Mouse (Mus musculus): Measurements from ENCODE around the gene Ocrl. TPM values are rescaled to one million over a fixed set of nuclear protein-coding genes. Genes with fewer than 3 reads are reported as not detected.

The Ocrl gene
- polyA plus RNA-seq, 1 experiment from 2014 or later = 21.5 TPM

GRCm38 (mm10) chrX:47962579-47962978 lies 50.4 kb downstream of the Ocrl start:
- no peaks in the 10 kb centered on the region for H3K36me3 ChIP-seq (ENCODE audit: control insufficient read depth, insufficient read depth, low read length)
- H3K4me2 ChIP-seq (ENCODE audit: low read length) = no peak overlapping the region
- no peak for ATAC-seq (replicated peaks; ENCODE audit: low FRiP score, low TSS enrichment, low read depth)
- no peaks in the 10 kb centered on the region for H3K9me3 ChIP-seq (ENCODE audit: control insufficient read depth, low read length)
- DNase-seq (ENCODE audit: low spot score) = no peak
- H3K27ac ChIP-seq (ENCODE audit: low read depth) = no peak overlapping the region
- no peak overlapping the region for H3K4me3 ChIP-seq (ENCODE audit: low read depth, low read length)
- H3K9ac ChIP-seq (ENCODE audit: low read length) = no peak overlapping the region
- no peaks in the 10 kb centered on the region for H3K27me3 ChIP-seq (replicated peaks; ENCODE audit: control insufficient read depth, insufficient read depth, low read length)
- H3K4me1 ChIP-seq (replicated peaks; ENCODE audit: control insufficient read depth, insufficient read depth, low read length) = no peaks in the 10 kb centered on the region
- WGBS = 87% methylated on average over 3 of the region's 3 CpGs

GRCm38 (mm10) chrX:47970371-47970770 lies 58.2 kb downstream of the Ocrl start:
- DNase-seq (ENCODE audit: low spot score) (no peak), ATAC-seq (replicated peaks; ENCODE audit: low FRiP score, low TSS enrichment, low read depth) (no peak)
- H3K4me1 ChIP-seq (replicated peaks; ENCODE audit: control insufficient read depth, insufficient read depth, low read length) = no peaks in the 10 kb centered on the region
- no peak overlapping the region for H3K27ac ChIP-seq (ENCODE audit: low read depth)
- 90% methylated on average over 4 of the region's 4 CpGs for WGBS
- no peak overlapping the region for H3K4me2 ChIP-seq (ENCODE audit: low read length)
- no peak overlapping the region for H3K9ac ChIP-seq (ENCODE audit: low read length)
- H3K9me3 ChIP-seq (ENCODE audit: control insufficient read depth, low read length) = no peaks in the 10 kb centered on the region
- no peaks in the 10 kb centered on the region for H3K36me3 ChIP-seq (ENCODE audit: control insufficient read depth, insufficient read depth, low read length)
- H3K27me3 ChIP-seq (replicated peaks; ENCODE audit: control insufficient read depth, insufficient read depth, low read length) = no peaks in the 10 kb centered on the region
- no peak overlapping the region for H3K4me3 ChIP-seq (ENCODE audit: low read depth, low read length)

GRCm38 (mm10) chrX:47970864-47971263 lies 58.7 kb downstream of the Ocrl start:
- H3K27ac ChIP-seq (ENCODE audit: low read depth) = no peak overlapping the region
- H3K27me3 ChIP-seq (replicated peaks; ENCODE audit: control insufficient read depth, insufficient read depth, low read length) = no peaks in the 10 kb centered on the region
- WGBS = 79% methylated on average over 3 of the region's 3 CpGs
- ATAC-seq (replicated peaks; ENCODE audit: low FRiP score, low TSS enrichment, low read depth) = no peak
- H3K4me3 ChIP-seq (ENCODE audit: low read depth, low read length) = no peak overlapping the region
- H3K9me3 ChIP-seq (ENCODE audit: control insufficient read depth, low read length) = no peaks in the 10 kb centered on the region
- H3K9ac ChIP-seq (ENCODE audit: low read length) = no peak overlapping the region
- no peaks in the 10 kb centered on the region for H3K36me3 ChIP-seq (ENCODE audit: control insufficient read depth, insufficient read depth, low read length)
- no peak for DNase-seq (ENCODE audit: low spot score)
- no peaks in the 10 kb centered on the region for H3K4me1 ChIP-seq (replicated peaks; ENCODE audit: control insufficient read depth, insufficient read depth, low read length)
- no peak overlapping the region for H3K4me2 ChIP-seq (ENCODE audit: low read length)

- Histone ChIP-seq H3K9me3 (ENCODE audit: control insufficient read depth, low read length) (no peaks in the 10 kb centered on the region), H3K36me3 (ENCODE audit: control insufficient read depth, insufficient read depth, low read length) (no peaks in the 10 kb centered on the region), H3K27me3 (replicated peaks; ENCODE audit: control insufficient read depth, insufficient read depth, low read length) (no peaks in the 10 kb centered on the region), H3K4me2 (ENCODE audit: low read length) (no peak overlapping the region), H3K4me1 (replicated peaks; ENCODE audit: control insufficient read depth, insufficient read depth, low read length) (no peaks in the 10 kb centered on the region), H3K9ac (ENCODE audit: low read length) (no peak overlapping the region), H3K4me3 (ENCODE audit: low read depth, low read length) (no peak overlapping the region), H3K27ac (ENCODE audit: low read depth) (no peak overlapping the region)
- DNase-seq (ENCODE audit: low spot score) (no peak), ATAC-seq (replicated peaks; ENCODE audit: low FRiP score, low TSS enrichment, low read depth) (no peak)
- 57% methylated on average over 10 of the region's 10 CpGs for WGBS
Measured at GRCm38 (mm10) chrX:47971366-47972128, 59.4 kb downstream of the Ocrl start.

- no peaks in the 10 kb centered on the region for H3K36me3 ChIP-seq (ENCODE audit: control insufficient read depth, insufficient read depth, low read length)
- H3K9ac ChIP-seq (ENCODE audit: low read length) = no peak overlapping the region
- no peaks in the 10 kb centered on the region for H3K27me3 ChIP-seq (replicated peaks; ENCODE audit: control insufficient read depth, insufficient read depth, low read length)
- H3K4me3 ChIP-seq (ENCODE audit: low read depth, low read length) = no peak overlapping the region
- H3K4me1 ChIP-seq (replicated peaks; ENCODE audit: control insufficient read depth, insufficient read depth, low read length) = no peaks in the 10 kb centered on the region
- WGBS = 70% methylated on average over 4 of the region's 4 CpGs
- no peaks in the 10 kb centered on the region for H3K9me3 ChIP-seq (ENCODE audit: control insufficient read depth, low read length)
- no peak overlapping the region for H3K4me2 ChIP-seq (ENCODE audit: low read length)
- no peak for ATAC-seq (replicated peaks; ENCODE audit: low FRiP score, low TSS enrichment, low read depth)
- no peak for DNase-seq (ENCODE audit: low spot score)
- no peak overlapping the region for H3K27ac ChIP-seq (ENCODE audit: low read depth)
Measured at GRCm38 (mm10) chrX:47976551-47976950, 64.4 kb downstream of the Ocrl start.

- no peak for DNase-seq (ENCODE audit: low spot score)
- 74% methylated on average over 5 of the region's 5 CpGs for WGBS
- H3K27me3 ChIP-seq (replicated peaks; ENCODE audit: control insufficient read depth, insufficient read depth, low read length) = no peaks in the 10 kb centered on the region
Measured at GRCm38 (mm10) chrX:47977078-47977477, 64.9 kb downstream of the Ocrl start.

GRCm38 (mm10) chrX:47985000-47985619 lies 72.9 kb downstream of the Ocrl start:
- no peaks in the 10 kb centered on the region for H3K9me3 ChIP-seq (ENCODE audit: control insufficient read depth, low read length)
- H3K4me2 ChIP-seq (ENCODE audit: low read length) = peak overlapping the region; percentile 34
- H3K27me3 ChIP-seq (replicated peaks; ENCODE audit: control insufficient read depth, insufficient read depth, low read length) = no peaks in the 10 kb centered on the region
- ATAC-seq (replicated peaks; ENCODE audit: low FRiP score, low TSS enrichment, low read depth) (no peak), DNase-seq (ENCODE audit: low spot score) (peak; percentile 59)
- no peaks in the 10 kb centered on the region for H3K36me3 ChIP-seq (ENCODE audit: control insufficient read depth, insufficient read depth, low read length)
- H3K4me1 ChIP-seq (replicated peaks; ENCODE audit: control insufficient read depth, insufficient read depth, low read length) = no peaks in the 10 kb centered on the region
- no peak overlapping the region for H3K27ac ChIP-seq (ENCODE audit: low read depth)
- 13% methylated on average over 19 of the region's 19 CpGs for WGBS
- H3K9ac ChIP-seq (ENCODE audit: low read length) = no peak overlapping the region
- H3K4me3 ChIP-seq (ENCODE audit: low read depth, low read length) = peak overlapping the region; percentile 16; the same call in 1 of the 2 replicates

More at GRCm38 (mm10) chrX:47977078-47977477, 64.9 kb downstream of the Ocrl start:
- no peak overlapping the region for H3K4me2 ChIP-seq (ENCODE audit: low read length)
- H3K9me3 ChIP-seq (ENCODE audit: control insufficient read depth, low read length) = no peaks in the 10 kb centered on the region
- H3K27ac ChIP-seq (ENCODE audit: low read depth) = no peak overlapping the region
- H3K4me3 ChIP-seq (ENCODE audit: low read depth, low read length) = no peak overlapping the region
- no peaks in the 10 kb centered on the region for H3K4me1 ChIP-seq (replicated peaks; ENCODE audit: control insufficient read depth, insufficient read depth, low read length)
- no peaks in the 10 kb centered on the region for H3K36me3 ChIP-seq (ENCODE audit: control insufficient read depth, insufficient read depth, low read length)
- no peak for ATAC-seq (replicated peaks; ENCODE audit: low FRiP score, low TSS enrichment, low read depth)
- no peak overlapping the region for H3K9ac ChIP-seq (ENCODE audit: low read length)

- Histone ChIP-seq H3K4me2 (ENCODE audit: low read length) (no peak overlapping the region), H3K4me1 (replicated peaks; ENCODE audit: control insufficient read depth, insufficient read depth, low read length) (no peaks in the 10 kb centered on the region), H3K36me3 (ENCODE audit: control insufficient read depth, insufficient read depth, low read length) (no peaks in the 10 kb centered on the region), H3K27me3 (replicated peaks; ENCODE audit: control insufficient read depth, insufficient read depth, low read length) (no peaks in the 10 kb centered on the region), H3K9ac (ENCODE audit: low read length) (no peak overlapping the region), H3K4me3 (ENCODE audit: low read depth, low read length) (no peak overlapping the region), H3K27ac (ENCODE audit: low read depth) (no peak overlapping the region), H3K9me3 (ENCODE audit: control insufficient read depth, low read length) (no peaks in the 10 kb centered on the region)
- 70% methylated on average over 8 of the region's 8 CpGs for WGBS
- ATAC-seq (replicated peaks; ENCODE audit: low FRiP score, low TSS enrichment, low read depth) = no peak
- no peak for DNase-seq (ENCODE audit: low spot score)
Measured at GRCm38 (mm10) chrX:47988024-47988423, 75.8 kb downstream of the Ocrl start.

- Histone ChIP-seq H3K27me3 (replicated peaks; ENCODE audit: control insufficient read depth, insufficient read depth, low read length) (no peaks in the 10 kb centered on the region), H3K4me3 (ENCODE audit: low read depth, low read length) (no peak overlapping the region), H3K36me3 (ENCODE audit: control insufficient read depth, insufficient read depth, low read length) (no peaks in the 10 kb centered on the region), H3K27ac (ENCODE audit: low read depth) (no peak overlapping the region), H3K4me1 (replicated peaks; ENCODE audit: control insufficient read depth, insufficient read depth, low read length) (no peaks in the 10 kb centered on the region), H3K4me2 (ENCODE audit: low read length) (no peak overlapping the region), H3K9me3 (ENCODE audit: control insufficient read depth, low read length) (no peaks in the 10 kb centered on the region), H3K9ac (ENCODE audit: low read length) (no peak overlapping the region)
- ATAC-seq (replicated peaks; ENCODE audit: low FRiP score, low TSS enrichment, low read depth) (no peak), DNase-seq (ENCODE audit: low spot score) (peak; percentile 92)
- WGBS = 17% methylated on average over 8 of the region's 8 CpGs
Measured at GRCm38 (mm10) chrX:47992606-47993005, 80.4 kb downstream of the Ocrl start.
